Mouse (Mus musculus): ENCODE data around the gene Erc2. TPM values are rescaled to one million over a fixed set of nuclear protein-coding genes. Genes with fewer than 3 reads are reported as not detected.

The Erc2 gene
- polyA plus RNA-seq, 1 experiment from 2014 or later, result 9.2 TPM

DNA sequence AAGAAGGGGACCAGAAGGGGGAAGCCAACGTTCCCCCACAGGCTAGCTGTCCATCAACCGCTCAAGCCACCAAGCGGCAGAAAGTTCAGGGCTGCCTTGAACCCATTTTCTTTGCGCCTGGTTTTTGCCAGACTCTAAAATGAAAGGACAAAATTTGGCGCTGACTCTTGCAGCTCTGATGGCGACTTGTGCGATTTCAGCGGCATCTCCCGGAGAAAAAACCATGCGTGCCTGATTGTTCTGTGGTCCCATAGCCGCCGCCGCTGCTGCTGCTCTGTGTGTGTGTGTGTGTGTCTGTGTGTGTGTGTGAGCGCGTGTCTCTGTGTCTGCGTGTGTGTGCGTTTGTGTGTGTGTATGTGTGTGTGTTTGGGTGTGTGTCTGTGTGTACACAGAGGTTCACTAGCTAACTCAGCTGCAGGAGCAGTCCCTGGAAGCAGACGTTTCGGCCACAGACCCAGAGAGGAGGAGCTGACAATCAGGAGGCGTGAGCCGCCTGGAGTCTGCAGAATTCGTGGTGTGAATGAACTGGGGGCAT, 882.9 kb downstream of the Erc2 start:
- H3K9ac ChIP-seq, result peak overlapping the region; percentile 99
- H3K4me3 ChIP-seq, result peak overlapping the region; percentile 89
- 0% methylated on average over 22 of the region's 22 CpGs for WGBS
- no peaks in the 10 kb centered on the region for H3K9me3 ChIP-seq
- peak; percentile 37 for ATAC-seq (ENCODE audit: low FRiP score, low read depth)
- H3K36me3 ChIP-seq, result no peaks in the 10 kb centered on the region
- H3K27me3 ChIP-seq, result no peaks in the 10 kb centered on the region
- H3K4me2 ChIP-seq (replicated peaks), result peak overlapping the region; percentile 90
- peaks cover 47% of the 10 kb centered on the region for H3K4me1 ChIP-seq
- H3K27ac ChIP-seq, result peak overlapping the region; percentile 100

GRCm38 (mm10) chr14:28505586-28506375, 883.6 kb downstream of the Erc2 start:
- H3K27me3 ChIP-seq, result no peaks in the 10 kb centered on the region
- under 1% methylated on average over 62 of the region's 62 CpGs for WGBS

DNA sequence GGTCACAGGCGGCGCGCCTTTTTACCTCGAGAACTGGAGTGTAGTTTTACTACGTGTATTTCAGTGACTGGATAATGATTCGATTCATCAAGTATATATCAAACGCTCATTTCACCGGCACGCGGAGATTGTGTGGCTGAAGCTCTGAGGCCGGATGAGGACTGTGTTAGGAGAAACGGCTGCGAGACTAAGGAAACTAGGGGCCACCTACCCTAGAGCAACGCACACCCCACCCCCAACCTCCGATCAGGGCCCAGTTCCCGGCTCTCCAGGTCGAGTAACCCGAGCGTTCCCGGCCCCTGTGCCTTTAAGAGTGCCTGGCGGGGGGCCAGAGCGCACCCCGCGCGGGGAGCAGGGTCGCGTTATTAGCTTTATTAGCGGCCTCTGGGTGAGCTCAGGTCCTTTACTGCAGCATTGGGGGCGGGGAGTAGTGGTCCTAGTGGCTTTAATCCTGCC, 884.2 kb downstream of the Erc2 start:
- under 1% methylated on average over 29 of the region's 29 CpGs for WGBS
- peaks cover 51% of the 10 kb centered on the region for H3K4me1 ChIP-seq

More at GRCm38 (mm10) chr14:28505586-28506375, 883.6 kb downstream of the Erc2 start:
- Histone ChIP-seq H3K9ac (peak overlapping the region; percentile 99), H3K4me2 (replicated peaks) (peak overlapping the region; percentile 90), H3K4me1 (peaks cover 54% of the 10 kb centered on the region), H3K4me3 (peak overlapping the region; percentile 89), H3K36me3 (no peaks in the 10 kb centered on the region), H3K27ac (peak overlapping the region; percentile 100), H3K9me3 (no peaks in the 10 kb centered on the region)
- ATAC-seq (ENCODE audit: low FRiP score, low read depth), result peak; percentile 34; the same call in 1 of the 2 replicates

DNA sequence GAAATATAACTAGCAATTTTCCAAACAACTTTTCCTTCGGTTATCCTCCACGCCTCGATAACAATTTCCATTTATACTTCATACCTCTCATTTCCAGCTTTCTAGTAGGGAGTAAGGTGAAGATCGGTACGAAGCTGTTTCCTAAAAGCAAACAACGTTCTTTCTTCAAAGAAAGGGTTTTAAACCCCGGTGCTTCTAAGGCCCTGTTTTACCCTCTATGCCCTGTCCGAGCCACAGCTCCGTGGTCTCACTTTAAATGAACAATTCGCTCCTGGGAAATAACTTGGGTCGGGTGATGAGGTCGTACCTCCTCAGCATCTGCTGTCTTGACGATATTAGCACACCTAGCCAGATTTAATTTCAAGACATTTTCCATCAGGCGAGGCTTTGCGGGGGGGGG, 884.8 kb downstream of the Erc2 start:
- H3K4me1 ChIP-seq, result peaks cover 46% of the 10 kb centered on the region
- no peak for ATAC-seq (ENCODE audit: low FRiP score, low read depth)
- H3K4me2 ChIP-seq (replicated peaks), result peak overlapping the region; percentile 90

More for the DNA sequence above, 884.2 kb downstream of the Erc2 start:
- H3K36me3 ChIP-seq, result no peaks in the 10 kb centered on the region
- no peaks in the 10 kb centered on the region for H3K27me3 ChIP-seq
- H3K4me3 ChIP-seq, result peak overlapping the region; percentile 89
- peak overlapping the region; percentile 100 for H3K27ac ChIP-seq
- ATAC-seq (ENCODE audit: low FRiP score, low read depth), result no peak
- peak overlapping the region; percentile 90 for H3K4me2 ChIP-seq (replicated peaks)
- H3K9ac ChIP-seq, result peak overlapping the region; percentile 99
- no peaks in the 10 kb centered on the region for H3K9me3 ChIP-seq

GRCm38 (mm10) chr14:28507471-28507870, 885.2 kb downstream of the Erc2 start:
- H3K9ac ChIP-seq, result peak overlapping the region; percentile 99
- peak overlapping the region; percentile 89 for H3K4me3 ChIP-seq
- no peaks in the 10 kb centered on the region for H3K27me3 ChIP-seq
- H3K4me2 ChIP-seq (replicated peaks), result peak overlapping the region; percentile 90
- 1% methylated on average over 18 of the region's 18 CpGs for WGBS
- H3K36me3 ChIP-seq, result no peaks in the 10 kb centered on the region
- ATAC-seq (ENCODE audit: low FRiP score, low read depth), result 0 out of 2 replicates have a peak, but pooled peaks have one; percentile 12
- H3K4me1 ChIP-seq, result peaks cover 44% of the 10 kb centered on the region
- peak overlapping the region; percentile 100 for H3K27ac ChIP-seq
- H3K9me3 ChIP-seq, result no peaks in the 10 kb centered on the region

More for the DNA sequence above, 884.8 kb downstream of the Erc2 start:
- Histone ChIP-seq H3K27ac (peak overlapping the region; percentile 100), H3K27me3 (no peaks in the 10 kb centered on the region), H3K9ac (peak overlapping the region; percentile 99), H3K9me3 (no peaks in the 10 kb centered on the region), H3K4me3 (peak overlapping the region; percentile 89), H3K36me3 (no peaks in the 10 kb centered on the region)
- 1% methylated on average over 15 of the region's 15 CpGs for WGBS

GRCm38 (mm10) chr14:28508288-28509258, 886.3 kb downstream of the Erc2 start:
- ATAC-seq (ENCODE audit: low FRiP score, low read depth), result no peak
- Histone ChIP-seq H3K9me3 (no peaks in the 10 kb centered on the region), H3K4me3 (peak overlapping the region; percentile 89), H3K27me3 (no peaks in the 10 kb centered on the region), H3K27ac (peak overlapping the region; percentile 100), H3K9ac (peak overlapping the region; percentile 99), H3K4me1 (peaks cover 41% of the 10 kb centered on the region), H3K4me2 (replicated peaks) (peak overlapping the region; percentile 90), H3K36me3 (peaks cover 8% of the 10 kb centered on the region)
- WGBS, result 7% methylated on average over 27 of the region's 27 CpGs

GRCm38 (mm10) chr14:28509441-28510340, 887.5 kb downstream of the Erc2 start:
- peak overlapping the region; percentile 100 for H3K27ac ChIP-seq
- peaks cover 40% of the 10 kb centered on the region for H3K4me1 ChIP-seq
- H3K4me3 ChIP-seq, result peak overlapping the region; percentile 89
- H3K27me3 ChIP-seq, result no peaks in the 10 kb centered on the region
- H3K9me3 ChIP-seq, result no peaks in the 10 kb centered on the region
- H3K4me2 ChIP-seq (replicated peaks), result peak overlapping the region; percentile 90
- peaks cover 12% of the 10 kb centered on the region for H3K36me3 ChIP-seq
- ATAC-seq (ENCODE audit: low FRiP score, low read depth), result peak; percentile 45
- H3K9ac ChIP-seq, result peak overlapping the region; percentile 99
- WGBS, result under 1% methylated on average over 47 of the region's 47 CpGs

- peak overlapping the region; percentile 89 for H3K4me3 ChIP-seq
- no peaks in the 10 kb centered on the region for H3K9me3 ChIP-seq
- 1% methylated on average over 29 of the region's 29 CpGs for WGBS
- ATAC-seq (ENCODE audit: low FRiP score, low read depth), result no peak
- H3K4me1 ChIP-seq, result peaks cover 48% of the 10 kb centered on the region
- peaks cover 19% of the 10 kb centered on the region for H3K36me3 ChIP-seq
- H3K27ac ChIP-seq, result peak overlapping the region; percentile 100
- H3K4me2 ChIP-seq (replicated peaks), result peak overlapping the region; percentile 90
- 0 out of 2 replicates have a peak, but pooled peaks cover 3% of the 10 kb centered on the region for H3K27me3 ChIP-seq
- H3K9ac ChIP-seq, result peak overlapping the region; percentile 99
These were observed 888.3 kb downstream of the Erc2 start for GRCm38 (mm10) chr14:28510341-28511028.

DNA sequence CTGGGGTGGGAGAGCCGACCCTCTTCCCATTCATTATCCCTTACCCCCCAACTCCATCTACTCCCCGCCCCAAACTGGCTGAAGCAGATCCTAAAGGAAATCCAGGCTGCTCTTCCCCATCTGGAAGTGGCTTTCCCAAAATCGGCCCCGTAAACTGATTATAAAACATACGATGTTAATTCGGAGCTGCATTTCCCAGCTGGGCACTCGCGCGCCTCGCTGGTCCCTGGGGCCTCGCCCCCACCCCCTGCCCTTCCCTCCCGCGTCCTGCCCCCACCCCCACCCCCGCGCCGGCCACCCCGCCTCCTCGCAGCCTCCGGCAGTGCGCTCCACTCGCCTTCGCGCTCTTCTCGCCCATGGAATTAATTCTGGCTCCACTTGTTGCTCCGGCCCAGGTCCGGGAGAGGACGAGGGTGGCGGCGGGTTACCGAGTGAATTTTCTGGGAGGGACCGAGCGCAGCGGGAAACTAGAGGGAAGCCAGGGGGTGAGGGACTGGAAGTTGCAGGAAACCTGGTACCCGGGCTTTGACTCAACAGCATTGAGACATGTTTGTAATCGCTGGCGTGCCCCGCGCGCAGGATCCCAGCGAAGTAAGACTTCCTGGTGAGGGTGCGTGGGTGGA, 888.9 kb downstream of the Erc2 start:
- H3K4me1 ChIP-seq, result peaks cover 54% of the 10 kb centered on the region
- no peak for ATAC-seq (ENCODE audit: low FRiP score, low read depth)
- H3K9me3 ChIP-seq, result no peaks in the 10 kb centered on the region
- H3K27ac ChIP-seq, result peak overlapping the region; percentile 100
- H3K36me3 ChIP-seq, result peaks cover 26% of the 10 kb centered on the region
- WGBS, result under 1% methylated on average over 39 of the region's 41 CpGs
- H3K27me3 ChIP-seq, result 0 out of 2 replicates have a peak, but pooled peaks cover 3% of the 10 kb centered on the region
- peak overlapping the region; percentile 99 for H3K9ac ChIP-seq
- peak overlapping the region; percentile 90 for H3K4me2 ChIP-seq (replicated peaks)
- peak overlapping the region; percentile 89 for H3K4me3 ChIP-seq

Measured in limb, embryonic 13.5 days (tissue).